Mouse (Mus musculus) lung, postnatal 0 days (tissue): ENCODE results near the gene Rnf185. TPM values are rescaled to one million over a fixed set of nuclear protein-coding genes. Genes with fewer than 3 reads are reported as not detected.

Experiments used
- ATAC-seq: fragments of 200-750 bp; cut with Nextera tagmentation; 2 replicates; pipeline ENCODE4 v1.8.0; 2017; ENCODE audit warnings: moderate library complexity
- DNase-seq: peaks from one replicate; pipeline ENCODE4 v3.0.0-alpha.2; 2016; ENCODE audit warnings: low spot score
- H3K27ac ChIP-seq: fragments of 300-500 bp; sonication (generic); 2 replicates; pipeline ENCODE4 v1.5.1; 2014; ENCODE audit warnings: antibody characterized with exemption, mild to moderate bottlenecking, low read length, mixed read lengths
- H3K27me3 ChIP-seq: fragments of 300-500 bp; sonication (generic); replicated peaks from 2 replicates; pipeline ENCODE4 v1.6.1; 2014; ENCODE audit warnings: low read length, mixed read lengths; ENCODE audit not compliant: insufficient read depth
- H3K36me3 ChIP-seq: fragments of 300-500 bp; sonication (generic); 2 replicates; pipeline ENCODE4 v1.6.1; 2014; ENCODE audit warnings: low read length, mixed read lengths; ENCODE audit not compliant: insufficient read depth
- H3K4me1 ChIP-seq: fragments of 300-500 bp; sonication (generic); 2 replicates; pipeline ENCODE4 v1.6.1; 2014; ENCODE audit warnings: antibody characterized with exemption, low read depth, low read length, mixed read lengths; ENCODE audit not compliant: insufficient read depth
- H3K4me2 ChIP-seq: fragments of 300-500 bp; sonication (generic); replicated peaks from 2 replicates; pipeline ENCODE4 v1.6.1; 2014; ENCODE audit warnings: low read depth, mild to moderate bottlenecking, low read length, moderate library complexity, mixed read lengths
- H3K4me3 ChIP-seq: fragments of 300-500 bp; sonication (generic); 2 replicates; pipeline ENCODE4 v1.5.1; 2014; ENCODE audit warnings: low read depth, low read length
- H3K9ac ChIP-seq: fragments of 300-500 bp; sonication (generic); replicated peaks from 2 replicates; pipeline ENCODE4 v1.6.1; 2014; ENCODE audit warnings: low read depth, mild to moderate bottlenecking
- H3K9me3 ChIP-seq: fragments of 300-500 bp; sonication (generic); 2 replicates; pipeline ENCODE4 v1.6.1; 2016; ENCODE audit warnings: low read length, mixed read lengths
- CTCF ChIP-seq: IDR thresholded peaks from 2 replicates; pipeline ENCODE4 v1.5.1; 2016; ENCODE audit warnings: antibody characterized with exemption, mild to moderate bottlenecking
- EP300 ChIP-seq: IDR thresholded peaks from 2 replicates; pipeline ENCODE4 v1.6.1; 2016; ENCODE audit warnings: antibody characterized with exemption, mild to moderate bottlenecking, control low read depth
- WGBS: fragments of 180-500 bp; shearing (Covaris S2); extraction: QIAGEN DNeasy Blood & Tissue Kit; methylation state at CpG from one replicate; pipeline ENCODE4 v1.1.7; 2014; 5-methylcytosine and 5-hydroxymethylcytosine counted together
- polyA plus RNA-seq: library from polyadenylated mRNA; unstranded; fragments of >200 nt; fragmentation: Nextera tagmentation; extraction: Ambion mirVana; gene quantifications from 2 replicates; pipeline ENCODE4 v1.2.1, GENCODE M21; 2015

Gene Rnf185
- polyA plus RNA-seq, 1 experiment from 2014 or later, result 24.3 TPM

DNA sequence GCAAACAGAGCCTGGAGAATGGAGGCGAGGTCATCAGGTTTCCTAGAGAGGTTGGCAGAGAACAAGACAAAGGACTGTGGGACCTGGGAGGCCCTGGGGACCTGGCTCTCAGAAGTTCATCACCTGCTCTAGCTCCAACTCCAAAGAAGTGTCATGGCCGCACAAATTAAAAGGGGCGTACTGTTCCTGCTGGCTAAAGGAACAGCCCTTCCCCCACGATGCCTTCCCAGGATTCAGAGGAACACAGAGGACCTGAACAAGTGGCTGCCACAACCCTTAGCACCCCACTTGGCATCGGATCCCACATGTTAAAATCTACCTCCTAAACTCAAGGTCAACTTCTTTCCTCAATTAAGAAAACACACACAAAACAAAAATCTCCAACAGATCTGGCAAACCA, 82.7 kb downstream of the Rnf185 start:
- 0 out of 2 replicates have a peak overlapping the region, but pooled peaks have one; percentile 43 for H3K9ac ChIP-seq
- TF ChIP-seq EP300, result no peak
- H3K4me2 ChIP-seq, result peak overlapping the region; percentile 94
- peak overlapping the region; percentile 85 for H3K27ac ChIP-seq
- H3K36me3 ChIP-seq, result no peaks in the 10 kb centered on the region
- no peak for DNase-seq
- no peak overlapping the region for H3K4me3 ChIP-seq
- no peaks in the 10 kb centered on the region for H3K9me3 ChIP-seq
- no peaks in the 10 kb centered on the region for H3K27me3 ChIP-seq
- ATAC-seq, result no peak; the same call in 1 of the 2 replicates
- 60% methylated on average over 5 of the region's 5 CpGs for WGBS
- peaks cover 20% of the 10 kb centered on the region; the same call in 1 of the 2 replicates for H3K4me1 ChIP-seq

GRCm38 (mm10) chr11:3368983-3369382, 83.2 kb downstream of the Rnf185 start:
- H3K27ac ChIP-seq, result peak overlapping the region; percentile 85

GRCm38 (mm10) chr11:3366411-3366810, 85.8 kb downstream of the Rnf185 start:
- DNase-seq (peak; percentile 37), ATAC-seq (no peak)
- Histone ChIP-seq H3K36me3 (no peaks in the 10 kb centered on the region), H3K4me3 (no peak overlapping the region), H3K4me1 (peaks cover 9% of the 10 kb centered on the region; the same call in 1 of the 2 replicates), H3K4me2 (no peak overlapping the region), H3K9me3 (no peaks in the 10 kb centered on the region), H3K27ac (no peak overlapping the region), H3K9ac (no peak overlapping the region), H3K27me3 (no peaks in the 10 kb centered on the region)
- WGBS, result 84% methylated on average over 7 of the region's 7 CpGs
- TF ChIP-seq CTCF, result no peak
- no peak for TF ChIP-seq EP300

More at GRCm38 (mm10) chr11:3368983-3369382, 83.2 kb downstream of the Rnf185 start:
- DNase-seq, result peak; percentile 84
- no peak overlapping the region for H3K4me3 ChIP-seq
- WGBS, result 46% methylated on average over 7 of the region's 7 CpGs
- ATAC-seq, result peak; percentile 72
- H3K4me2 ChIP-seq, result peak overlapping the region; percentile 94; the same call in 1 of the 2 replicates
- TF ChIP-seq CTCF (no peak), EP300 (peak; percentile 49; the same call in 1 of the 2 replicates)
- no peaks in the 10 kb centered on the region for H3K27me3 ChIP-seq
- H3K9me3 ChIP-seq, result no peaks in the 10 kb centered on the region
- no peaks in the 10 kb centered on the region for H3K36me3 ChIP-seq
- H3K4me1 ChIP-seq, result peaks cover 16% of the 10 kb centered on the region; the same call in 1 of the 2 replicates
- no peak overlapping the region for H3K9ac ChIP-seq

Other genes with a start within 250 kb of the Rnf185 start
- 17.7 and 19.3 TPM in 2 replicates for gene Eif4enif1, start 250.0 kb downstream of the Rnf185 start, polyA plus RNA-seq
- gene Drg1, start 185.9 kb downstream of the Rnf185 start, polyA plus RNA-seq, result 132 and 141 TPM in 2 replicates
- 22.9 and 23.2 TPM in 2 replicates for gene Patz1, start 163.5 kb downstream of the Rnf185 start, polyA plus RNA-seq
- gene Pik3ip1, start 122.0 kb downstream of the Rnf185 start, polyA plus RNA-seq, result 22.7 and 25.5 TPM in 2 replicates
- gene Limk2, start 43.2 kb downstream of the Rnf185 start, polyA plus RNA-seq, result 57.2 and 62.0 TPM in 2 replicates
- gene Pla2g3, start 35.9 kb upstream of the Rnf185 start, polyA plus RNA-seq, result 0.29 and 0.30 TPM in 2 replicates
- gene Inpp5j, start 52.5 kb upstream of the Rnf185 start, polyA plus RNA-seq, result 0.44 and 0.58 TPM in 2 replicates
- 60.8 and 62.8 TPM in 2 replicates for gene Selenom, start 62.3 kb upstream of the Rnf185 start, polyA plus RNA-seq
- gene Smtn, start 88.2 kb upstream of the Rnf185 start, polyA plus RNA-seq, result 47.6 and 51.1 TPM in 2 replicates
- gene Morc2a, start 196.8 kb upstream of the Rnf185 start, polyA plus RNA-seq, result 9.9 and 10.2 TPM in 2 replicates